Mouse (Mus musculus) ES-Bruce4 (cell line): ENCODE results near the gene Serp1.

Experiments used
- CTCF ChIP-seq: IDR thresholded peaks from one replicate; pipeline ENCODE4 v1.8.1; 2011; ENCODE audit warnings: low read depth, low read length
- POLR2A ChIP-seq: IDR thresholded peaks from one replicate; pipeline ENCODE4 v1.8.1; 2011; ENCODE audit warnings: low read length; ENCODE audit not compliant: insufficient read depth

DNA sequence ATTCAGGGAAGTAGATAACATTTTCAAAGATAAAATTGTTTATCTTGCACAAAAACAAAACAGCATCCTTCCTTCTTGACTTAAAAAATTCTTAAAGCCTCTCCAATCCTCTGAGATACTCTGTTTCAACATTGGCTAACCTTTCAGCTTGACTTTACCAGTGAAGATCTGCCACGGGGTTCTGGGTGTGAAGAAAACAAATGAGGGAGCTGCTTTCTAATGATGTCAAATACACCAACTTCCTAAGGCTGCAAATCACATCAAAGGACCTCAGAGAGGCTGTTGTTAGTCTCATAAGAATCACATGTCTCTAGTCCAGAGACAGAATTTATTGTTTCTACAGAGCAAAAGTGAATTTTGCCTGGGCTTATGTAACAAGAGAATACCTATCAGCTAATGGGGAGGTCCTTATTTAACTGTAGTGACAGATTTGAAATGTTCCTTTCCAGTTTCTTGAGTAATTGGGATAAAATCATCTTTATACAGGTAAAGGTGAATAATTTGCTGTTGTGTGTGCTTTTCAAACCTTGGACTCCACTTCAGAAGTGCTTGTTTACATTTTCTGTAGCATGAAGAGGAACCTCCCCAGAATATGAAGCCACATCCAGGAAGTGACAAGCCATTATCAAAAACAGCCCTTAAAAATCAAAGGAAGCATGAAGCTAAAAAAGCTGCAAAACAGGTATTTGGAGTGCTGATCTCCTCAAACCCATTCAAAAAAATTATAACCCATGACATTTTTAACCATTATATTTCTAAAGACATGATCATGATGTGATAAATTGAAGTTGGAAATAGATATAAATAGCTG is 26.5 kb upstream of the Serp1 start:
- no peak for TF ChIP-seq CTCF
- no peak for TF ChIP-seq POLR2A
